Mouse (Mus musculus) monocyte, adult 5-6 weeks (primary cell): ENCODE measurements around the gene Cxcr2. TPM values are rescaled to one million over a fixed set of nuclear protein-coding genes. Genes with fewer than 3 reads are reported as not detected.
"Not testable (repeated sequence)": the region's sequence is repeated elsewhere in the genome, so short reads cannot be mapped to it uniquely, and the experiment has no call there.

ENCODE experiments used
- ATAC-seq: fragments of 153-309, 156-312 bp; replicated peaks from 2 replicates; pipeline ENCODE4 v1.8.0; 2017; ENCODE audit warnings: mild to moderate bottlenecking; ENCODE audit not compliant: low TSS enrichment, insufficient number of reproducible peaks, severe bottlenecking, poor library complexity, low FRiP score
- total RNA-seq: library from RNA; stranded (forward); fragments of 200-1000, 200-491, 200-594 nt; gene quantifications from 3 replicates; pipeline ENCODE4 v1.2.3, GENCODE M21; 2017

Cxcr2 gene
- total RNA-seq, 1 experiment from 2014 or later = 10.4 TPM

- ATAC-seq = no peak
These were observed 19.8 kb upstream of the Cxcr2 start for GRCm38 (mm10) chr1:74133954-74134353.

- ATAC-seq = no peak
These were observed 18.4 kb upstream of the Cxcr2 start for GRCm38 (mm10) chr1:74135326-74135950.

- no peak for ATAC-seq
These were observed 14.4 kb upstream of the Cxcr2 start for GRCm38 (mm10) chr1:74139415-74139814.

GRCm38 (mm10) chr1:74141781-74142180, 12.0 kb upstream of the Cxcr2 start:
- no peak for ATAC-seq

- no peak for ATAC-seq
These were observed 4.5 kb upstream of the Cxcr2 start for GRCm38 (mm10) chr1:74149106-74149885.

GRCm38 (mm10) chr1:74150101-74150500, 3.7 kb upstream of the Cxcr2 start:
- no peak for ATAC-seq

- no peak for ATAC-seq
These were observed 2.7 kb upstream of the Cxcr2 start for GRCm38 (mm10) chr1:74151091-74151490.

GRCm38 (mm10) chr1:74155435-74156012, 1.7 kb downstream of the Cxcr2 start:
- ATAC-seq = peak; percentile 52; the same call in 1 of the 2 replicates

- no peak for ATAC-seq
These were observed 2.7 kb downstream of the Cxcr2 start for GRCm38 (mm10) chr1:74156381-74156910.

GRCm38 (mm10) chr1:74159613-74160012, 5.8 kb downstream of the Cxcr2 start:
- ATAC-seq = not testable (repeated sequence)

GRCm38 (mm10) chr1:74160036-74160435, 6.2 kb downstream of the Cxcr2 start:
- no peak for ATAC-seq

GRCm38 (mm10) chr1:74167136-74167535, 13.3 kb downstream of the Cxcr2 start:
- ATAC-seq = no peak

GRCm38 (mm10) chr1:74169721-74170120, 15.9 kb downstream of the Cxcr2 start:
- ATAC-seq = no peak

- no peak for ATAC-seq
These were observed 18.9 kb downstream of the Cxcr2 start for GRCm38 (mm10) chr1:74172722-74173121.

- ATAC-seq = no peak
These were observed 21.9 kb downstream of the Cxcr2 start for GRCm38 (mm10) chr1:74175731-74176130.

- ATAC-seq = no peak
These were observed 24.8 kb downstream of the Cxcr2 start for GRCm38 (mm10) chr1:74178618-74179017.

GRCm38 (mm10) chr1:74179624-74180408, 26.0 kb downstream of the Cxcr2 start:
- no peak for ATAC-seq

- no peak for ATAC-seq
These were observed 27.7 kb downstream of the Cxcr2 start for GRCm38 (mm10) chr1:74181462-74181861.

GRCm38 (mm10) chr1:74183006-74183405, 29.2 kb downstream of the Cxcr2 start:
- ATAC-seq = no peak
